Mouse (Mus musculus) gastrocnemius, postnatal 4 days (tissue): ENCODE measurements around the gene Abcb6. TPM values are rescaled to one million over a fixed set of nuclear protein-coding genes. Genes with fewer than 3 reads are reported as not detected.

ENCODE experiments used
- DNase-seq, 2 experiments: peaks; one replicate each; pipeline ENCODE4 v3.0.0; 2021 to 2022; ENCODE audit warnings: low spot score in 2 of 2, mixed read lengths in 2 of 2
- total RNA-seq, 2 experiments: library from RNA; stranded (reverse); gene quantifications; 2 replicates each; pipeline ENCODE4 v1.2.3; 2021

Abcb6 gene
- total RNA-seq, 2 experiments from 2014 or later = 29.8 to 31.8 TPM

- DNase-seq = peak in 1 of 2 experiments; percentile 54
Observed at GRCm38 (mm10) chr1:75208967-75209678, 28.9 kb upstream of the Abcb6 start.

GRCm38 (mm10) chr1:75201236-75201635, 21.0 kb upstream of the Abcb6 start:
- no peak for DNase-seq

- peak in 1 of 2 experiments; percentile 36 for DNase-seq
Observed at GRCm38 (mm10) chr1:75192452-75192851, 12.3 kb upstream of the Abcb6 start.

- DNase-seq = peak; percentile 81 to 91
Observed at GRCm38 (mm10) chr1:75191622-75192402, 11.6 kb upstream of the Abcb6 start, which contains the start of the genes Ankzf1 and Atg9a. Ankzf1 (plus strand) TSS chr1:75192151. Atg9a (minus strand) TSS chr1:75192196.

- no peak for DNase-seq
Observed at GRCm38 (mm10) chr1:75191258-75191621, 11.0 kb upstream of the Abcb6 start.

GRCm38 (mm10) chr1:75190577-75190976, 10.4 kb upstream of the Abcb6 start:
- no peak for DNase-seq

GRCm38 (mm10) chr1:75187914-75188483, 7.8 kb upstream of the Abcb6 start:
- DNase-seq = no peak

GRCm38 (mm10) chr1:75187126-75187525, 6.9 kb upstream of the Abcb6 start:
- no peak for DNase-seq

- DNase-seq = no peak
Observed at GRCm38 (mm10) chr1:75185495-75185894, 5.3 kb upstream of the Abcb6 start.

GRCm38 (mm10) chr1:75182160-75182559, 2.0 kb upstream of the Abcb6 start:
- no peak for DNase-seq

- DNase-seq = no peak
Observed at GRCm38 (mm10) chr1:75181377-75181870, 1.2 kb upstream of the Abcb6 start.

GRCm38 (mm10) chr1:75180741-75181140, 549 bp upstream of the Abcb6 start:
- no peak for DNase-seq

- DNase-seq = peak in 1 of 2 experiments; percentile 52
Observed at GRCm38 (mm10) chr1:75179334-75180104, 673 bp downstream of the Abcb6 start.

GRCm38 (mm10) chr1:75168472-75169464, 11.4 kb downstream of the Abcb6 start, which contains the start of gene Zfand2b:
Zfand2b (plus strand) TSS chr1:75168646.
- peak; percentile 88 to 96 for DNase-seq

GRCm38 (mm10) chr1:75168093-75168471, 12.1 kb downstream of the Abcb6 start:
- DNase-seq = no peak

GRCm38 (mm10) chr1:75160256-75160617, 20.0 kb downstream of the Abcb6 start:
- DNase-seq = no peak

- no peak for DNase-seq
Observed at GRCm38 (mm10) chr1:75159540-75160255, 20.5 kb downstream of the Abcb6 start.

GRCm38 (mm10) chr1:75158990-75159389, 21.2 kb downstream of the Abcb6 start:
- DNase-seq = no peak

GRCm38 (mm10) chr1:75155837-75156236, 24.4 kb downstream of the Abcb6 start:
- no peak for DNase-seq
